Mouse (Mus musculus) small intestine, adult 2 months (tissue): Measurements from ENCODE around the gene Olfr12. TPM values are rescaled to one million over a fixed set of nuclear protein-coding genes. Genes with fewer than 3 reads are reported as not detected.

ENCODE experiments used
- H3K27ac ChIP-seq: fragments of 200-500 bp; 2 replicates; pipeline ENCODE4 v1.5.1; 2012; ENCODE audit warnings: low read depth, low read length, control low read depth, inconsistent platforms; ENCODE audit not compliant: insufficient read depth
- H3K27me3 ChIP-seq: fragments of 200-500 bp; 2 replicates; pipeline ENCODE4 v1.6.1; 2012; ENCODE audit warnings: mild to moderate bottlenecking, moderate library complexity, low read length, inconsistent platforms; ENCODE audit not compliant: control insufficient read depth, insufficient read depth
- H3K36me3 ChIP-seq: fragments of 200-500 bp; 2 replicates; pipeline ENCODE4 v1.6.1; 2012; ENCODE audit warnings: mild to moderate bottlenecking, low read length, control low read depth, inconsistent platforms; ENCODE audit not compliant: control insufficient read depth, insufficient read depth
- H3K4me1 ChIP-seq: fragments of 200-500 bp; 2 replicates; pipeline ENCODE4 v1.6.1; 2012; ENCODE audit warnings: low read length, inconsistent platforms, mixed read lengths; ENCODE audit not compliant: control insufficient read depth, insufficient read depth, insufficient read length
- H3K4me3 ChIP-seq: fragments of 200-500 bp; 2 replicates; pipeline ENCODE4 v1.5.1; 2012; ENCODE audit warnings: low read depth, mild to moderate bottlenecking, control low read depth, inconsistent platforms, low read length, moderate library complexity
- CTCF ChIP-seq: fragments of 200-500 bp; IDR thresholded peaks from 2 replicates; pipeline ENCODE4 v1.5.1; 2012; ENCODE audit warnings: low read depth, mild to moderate bottlenecking, control low read depth, inconsistent platforms, low read length, moderate library complexity, mixed read lengths; ENCODE audit not compliant: insufficient replicate concordance, insufficient read length; ENCODE audit errors: extremely low read depth
- POLR2A ChIP-seq: fragments of 200-500 bp; IDR thresholded peaks from 2 replicates; pipeline ENCODE4 v1.6.1; 2012; ENCODE audit warnings: low read depth, mild to moderate bottlenecking, control low read depth, inconsistent platforms, low read length, moderate library complexity
- WGBS: fragments of 180-500 bp; shearing (Covaris S2); methylation state at CpG from one replicate; pipeline ENCODE4 v1.1.7; 2018; 5-methylcytosine and 5-hydroxymethylcytosine counted together
- polyA plus RNA-seq: library from polyadenylated mRNA; depleted of rRNA; stranded (reverse); fragments of >200 nt; gene quantifications from 2 replicates; pipeline ENCODE4 v1.2.3, GENCODE M21; 2012

Gene Olfr12
- polyA plus RNA-seq, 1 experiment, result not detected

DNA sequence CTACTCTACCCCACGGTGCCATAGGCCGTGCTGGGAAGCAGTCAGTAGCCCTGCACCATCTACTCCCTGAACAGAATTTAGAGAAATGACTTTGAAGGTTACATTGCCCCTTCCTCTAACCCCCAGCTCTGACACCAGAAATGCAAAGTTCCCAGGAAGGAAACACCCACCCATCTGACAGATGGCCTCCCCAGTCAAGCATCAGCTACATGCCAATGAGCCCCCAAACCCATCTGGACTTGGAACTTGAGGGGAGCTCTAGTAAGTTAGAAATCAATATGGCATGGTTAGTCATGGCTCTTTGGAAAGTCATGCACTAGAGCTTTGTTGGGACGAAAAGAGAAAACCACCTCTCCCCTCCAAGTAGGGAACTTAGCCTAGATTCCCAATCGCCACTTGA, 21.1 kb downstream of the Olfr12 start:
- Histone ChIP-seq H3K36me3 (peaks cover 16% of the 10 kb centered on the region; the same call in 1 of the 2 replicates), H3K4me3 (no peak overlapping the region), H3K4me1 (peaks cover 8% of the 10 kb centered on the region; the same call in 1 of the 2 replicates), H3K27me3 (no peaks in the 10 kb centered on the region), H3K27ac (no peak overlapping the region)
- WGBS, result 96% methylated on average over 4 of the region's 4 CpGs
- TF ChIP-seq POLR2A (no peak), CTCF (no peak)

DNA sequence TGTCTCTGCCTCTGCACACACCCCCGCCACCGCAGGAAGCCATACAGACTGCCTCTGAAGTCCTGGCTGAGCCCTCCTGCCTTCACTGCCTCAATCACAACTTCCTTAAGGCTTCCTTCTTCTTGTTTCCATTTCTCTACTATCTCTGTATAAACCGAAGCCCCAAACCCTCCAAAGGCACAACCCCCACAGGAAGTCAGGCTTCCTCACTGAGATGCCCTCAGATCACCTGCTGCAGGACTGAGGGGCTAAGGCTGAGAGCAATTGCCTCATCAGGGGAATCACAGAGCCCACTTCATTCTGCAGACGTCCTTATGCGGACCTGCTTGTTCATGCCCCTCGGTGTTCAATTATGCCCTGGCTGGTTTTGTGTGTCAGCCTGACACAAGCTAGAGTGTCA, 22.8 kb downstream of the Olfr12 start:
- H3K4me1 ChIP-seq, result peaks cover 8% of the 10 kb centered on the region; the same call in 1 of the 2 replicates
- TF ChIP-seq POLR2A, result no peak
- TF ChIP-seq CTCF, result no peak
- 0 out of 2 replicates have a peak overlapping the region, but pooled peaks have one; percentile 4 for H3K4me3 ChIP-seq
- WGBS, result 79% methylated on average over 6 of the region's 6 CpGs
- no peaks in the 10 kb centered on the region for H3K27me3 ChIP-seq
- no peak overlapping the region for H3K27ac ChIP-seq
- peaks cover 16% of the 10 kb centered on the region; the same call in 1 of the 2 replicates for H3K36me3 ChIP-seq

DNA sequence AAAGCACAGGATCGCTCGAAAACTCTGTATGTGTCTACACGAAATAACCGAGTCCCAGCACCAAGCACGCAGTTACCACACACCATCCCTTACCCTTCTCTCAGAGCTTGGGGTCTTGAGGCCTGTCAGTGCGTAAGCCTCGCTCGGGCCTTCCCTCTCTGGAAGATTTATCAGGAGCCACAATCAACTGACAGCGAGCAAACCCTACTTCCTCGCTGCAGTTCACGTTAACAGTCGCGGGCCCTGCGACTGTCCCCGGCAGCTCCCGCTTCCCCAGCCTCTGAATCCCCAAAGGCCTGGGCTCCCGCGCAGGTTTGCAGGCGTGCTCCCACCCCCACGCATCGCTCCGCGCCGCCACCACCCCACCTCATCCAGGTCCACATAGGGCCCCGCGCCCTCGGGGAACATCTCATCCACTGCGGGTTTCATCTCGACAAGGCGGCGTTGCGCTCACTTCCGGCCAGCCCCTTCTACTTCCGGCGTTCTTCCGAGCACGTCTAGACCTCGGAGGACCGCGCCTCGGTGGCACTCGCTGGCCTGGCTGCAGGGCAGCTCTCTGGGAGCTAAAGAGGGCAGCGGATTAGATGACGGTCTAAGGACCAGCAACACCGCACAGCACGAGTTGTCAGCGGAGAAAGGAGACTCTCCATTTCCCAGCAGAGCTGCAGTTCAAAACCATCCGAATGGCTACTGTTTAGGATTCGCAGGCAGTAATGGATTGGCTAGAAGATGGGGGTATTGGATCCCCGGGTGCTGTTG, 24.1 kb downstream of the Olfr12 start, which contains the start of gene Cops9:
TSS of gene Cops9 (minus strand) at position 472 of the 759 bp plus-strand sequence.
- H3K27ac ChIP-seq, result no peak within 1 kb of the TSS
- H3K4me1 ChIP-seq, result peaks cover 8% of the 10 kb centered on the region; the same call in 1 of the 2 replicates
- TF ChIP-seq CTCF (0 out of 2 replicates have a peak, but pooled peaks have one; percentile 5), POLR2A (peak; percentile 81)
- H3K4me3 ChIP-seq, result peak within 1 kb of the TSS; percentile 71
- peaks cover 11% of the 10 kb centered on the region; the same call in 1 of the 2 replicates for H3K36me3 ChIP-seq
- no peaks in the 10 kb centered on the region for H3K27me3 ChIP-seq
- WGBS, result 3% methylated on average over 50 of the region's 50 CpGs

DNA sequence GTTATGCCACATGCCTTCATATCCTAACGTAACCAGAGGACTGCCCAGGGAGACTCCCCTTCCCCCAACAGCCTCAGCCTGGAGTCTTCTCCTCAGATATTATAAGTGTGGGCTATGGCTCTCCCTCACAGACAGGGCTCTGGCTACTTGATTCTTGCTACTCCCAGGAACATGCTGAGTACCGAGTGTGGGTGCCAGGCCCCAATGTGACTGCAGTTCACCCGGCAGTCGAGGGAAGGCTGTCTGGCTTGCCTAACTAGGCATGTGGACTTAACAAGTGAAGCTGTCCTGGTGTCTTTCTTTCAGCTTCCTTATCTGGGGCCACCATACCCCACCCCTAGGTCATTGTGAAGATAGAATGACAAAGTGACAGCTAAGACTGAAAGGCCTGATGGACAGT, 26.1 kb downstream of the Olfr12 start:
- Histone ChIP-seq H3K27ac (no peak overlapping the region), H3K4me3 (no peak overlapping the region), H3K4me1 (peaks cover 10% of the 10 kb centered on the region; the same call in 1 of the 2 replicates), H3K36me3 (no peaks in the 10 kb centered on the region; the same call in 1 of the 2 replicates), H3K27me3 (no peaks in the 10 kb centered on the region)
- WGBS, result 68% methylated on average over 4 of the region's 4 CpGs
- TF ChIP-seq POLR2A (no peak), CTCF (no peak)

DNA sequence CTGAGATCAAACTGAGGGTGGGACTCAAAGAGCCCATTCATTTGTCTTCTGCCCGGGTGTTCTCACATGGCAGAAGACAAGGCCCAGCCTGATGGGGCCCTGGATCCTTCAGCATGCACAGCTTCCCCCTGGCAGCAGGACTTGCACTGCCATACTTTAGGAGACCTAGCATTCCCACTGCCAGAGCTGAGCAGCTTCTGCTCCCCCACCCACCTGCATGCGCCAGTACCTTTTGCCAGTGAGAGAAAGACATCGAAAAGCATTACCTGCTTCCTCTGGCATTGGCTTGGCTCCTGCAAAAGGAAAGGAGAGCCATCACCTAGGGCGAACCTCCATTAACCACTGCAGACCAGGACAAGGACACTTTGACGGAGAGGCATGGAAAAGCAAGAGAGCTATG, 27.3 kb downstream of the Olfr12 start:
- Histone ChIP-seq H3K27ac (no peak overlapping the region), H3K36me3 (no peaks in the 10 kb centered on the region), H3K4me1 (peaks cover 10% of the 10 kb centered on the region; the same call in 1 of the 2 replicates), H3K27me3 (no peaks in the 10 kb centered on the region), H3K4me3 (no peak overlapping the region)
- WGBS, result 77% methylated on average over 5 of the region's 5 CpGs
- TF ChIP-seq CTCF (no peak), POLR2A (no peak)

DNA sequence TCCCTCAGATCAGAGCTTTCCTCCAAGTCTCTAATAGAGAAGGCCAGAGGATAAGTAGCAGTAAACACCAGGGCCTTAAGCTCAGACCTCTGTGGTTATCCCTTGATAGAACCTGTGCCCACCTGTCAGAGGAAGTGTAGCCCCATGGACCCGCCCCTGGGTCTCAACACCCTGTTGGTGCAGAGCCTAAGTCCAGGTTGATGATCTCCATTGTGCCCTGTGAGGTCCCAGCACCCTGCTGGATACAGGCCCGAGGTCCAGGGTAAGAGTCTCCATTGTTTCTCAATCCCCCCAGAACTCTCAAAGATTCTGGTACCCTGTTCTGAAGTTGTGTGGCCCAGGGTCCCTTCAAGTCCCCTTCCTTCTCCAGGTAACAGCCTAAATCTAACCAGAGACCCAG, 28.5 kb downstream of the Olfr12 start:
- no peaks in the 10 kb centered on the region for H3K36me3 ChIP-seq
- no peak overlapping the region for H3K27ac ChIP-seq
- no peak for TF ChIP-seq POLR2A
- no peak for TF ChIP-seq CTCF
- peaks cover 5% of the 10 kb centered on the region; the same call in 1 of the 2 replicates for H3K4me1 ChIP-seq
- no peak overlapping the region for H3K4me3 ChIP-seq
- 43% methylated on average over 2 of the region's 2 CpGs for WGBS
- H3K27me3 ChIP-seq, result no peaks in the 10 kb centered on the region

DNA sequence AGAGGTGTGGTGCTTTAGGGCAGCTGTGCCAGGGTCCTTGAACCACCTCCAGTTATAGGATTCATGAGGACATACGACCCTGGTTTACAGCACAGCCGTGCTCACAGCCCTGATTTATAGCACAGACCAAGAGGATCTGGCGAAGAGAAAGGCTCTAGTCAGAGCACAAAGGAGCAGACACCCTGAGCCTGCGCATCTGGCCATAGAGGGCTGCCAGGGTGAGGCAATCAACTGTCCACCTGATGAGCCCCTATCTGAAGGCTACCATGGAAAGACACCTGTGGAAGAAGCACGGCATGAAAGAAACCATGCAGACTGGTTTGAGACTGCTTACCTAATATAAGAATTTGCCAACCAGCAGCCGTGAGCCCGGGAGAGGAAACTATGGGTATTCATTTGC, 29.0 kb downstream of the Olfr12 start:
- H3K27me3 ChIP-seq, result no peaks in the 10 kb centered on the region
- no peak overlapping the region for H3K27ac ChIP-seq
- peaks cover 5% of the 10 kb centered on the region; the same call in 1 of the 2 replicates for H3K4me1 ChIP-seq
- H3K4me3 ChIP-seq, result no peak overlapping the region
- TF ChIP-seq POLR2A, result no peak
- no peak for TF ChIP-seq CTCF
- WGBS, result 56% methylated on average over 7 of the region's 7 CpGs
- no peaks in the 10 kb centered on the region for H3K36me3 ChIP-seq
